Mouse (Mus musculus): ENCODE results near the gene Rnf222.
A peak's percentile ranks its signal among the peaks of the same experiment; 100 is the strongest.

Rnf222 gene

DNA sequence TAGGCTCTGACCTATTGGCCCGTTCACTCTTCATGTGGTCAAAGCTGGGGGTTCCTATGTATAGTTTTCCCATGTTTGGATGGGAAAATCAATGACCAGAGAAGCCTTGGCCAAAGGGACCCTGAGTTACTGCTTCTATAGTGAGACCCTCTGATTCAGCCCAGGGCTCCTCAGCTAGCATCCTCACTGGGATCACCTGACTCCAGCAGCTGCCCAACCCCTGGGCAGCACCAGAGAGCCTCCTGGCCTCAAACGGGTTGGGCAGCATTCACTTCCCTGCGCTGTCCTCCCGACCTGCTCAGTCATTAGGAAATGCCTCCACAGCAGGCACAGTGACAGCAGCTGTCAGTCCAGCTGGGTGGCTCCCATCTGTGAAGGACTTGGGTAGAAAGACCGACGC is at the start of gene Rnf222:
Gene Rnf222, plus strand, starts transcription at position 301 of the 400 bp plus-strand sequence.
- ATAC-seq (ENCODE audit: low TSS enrichment), result no peak

DNA sequence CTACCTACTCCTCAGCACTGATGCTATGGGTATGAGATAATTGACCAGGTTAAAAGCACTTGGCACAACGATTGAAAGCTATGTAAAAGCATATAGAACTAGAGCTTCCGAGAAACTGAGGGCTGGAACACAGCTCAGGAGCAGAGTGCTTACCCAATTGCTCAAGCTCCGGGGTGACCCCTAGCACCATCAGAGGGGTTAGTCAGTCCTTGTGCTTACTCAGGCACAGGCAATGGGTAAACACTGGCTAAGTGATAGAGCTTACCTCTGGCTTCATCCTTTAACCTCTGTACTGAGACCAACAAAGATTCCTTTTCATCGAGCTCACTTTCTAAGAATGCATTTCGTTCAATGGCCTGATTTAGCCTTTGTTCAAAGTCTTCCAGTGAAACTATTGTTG is 48.7 kb upstream of the Rnf222 start:
- ATAC-seq (ENCODE audit: low TSS enrichment), result no peak

DNA sequence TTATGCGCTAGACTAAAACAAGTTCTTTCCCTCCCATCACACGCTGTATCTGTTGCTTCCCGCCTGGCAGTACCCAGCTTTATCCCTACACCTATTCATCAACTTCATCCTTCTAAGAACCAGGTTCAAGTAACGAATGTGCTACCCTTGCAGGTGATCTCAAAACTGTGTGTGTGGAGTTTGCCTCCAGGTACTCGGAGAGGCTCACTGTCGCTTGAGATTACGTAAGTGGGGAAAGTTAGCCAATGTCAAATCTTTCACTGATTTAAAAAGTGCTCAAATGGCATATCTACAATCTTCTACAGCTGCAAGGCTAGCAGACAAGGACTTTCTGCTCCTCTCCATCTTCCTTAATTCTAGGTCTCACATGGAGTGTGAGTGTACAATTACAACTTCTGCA is 37.5 kb upstream of the Rnf222 start:
- no peak for ATAC-seq (ENCODE audit: low TSS enrichment)

DNA sequence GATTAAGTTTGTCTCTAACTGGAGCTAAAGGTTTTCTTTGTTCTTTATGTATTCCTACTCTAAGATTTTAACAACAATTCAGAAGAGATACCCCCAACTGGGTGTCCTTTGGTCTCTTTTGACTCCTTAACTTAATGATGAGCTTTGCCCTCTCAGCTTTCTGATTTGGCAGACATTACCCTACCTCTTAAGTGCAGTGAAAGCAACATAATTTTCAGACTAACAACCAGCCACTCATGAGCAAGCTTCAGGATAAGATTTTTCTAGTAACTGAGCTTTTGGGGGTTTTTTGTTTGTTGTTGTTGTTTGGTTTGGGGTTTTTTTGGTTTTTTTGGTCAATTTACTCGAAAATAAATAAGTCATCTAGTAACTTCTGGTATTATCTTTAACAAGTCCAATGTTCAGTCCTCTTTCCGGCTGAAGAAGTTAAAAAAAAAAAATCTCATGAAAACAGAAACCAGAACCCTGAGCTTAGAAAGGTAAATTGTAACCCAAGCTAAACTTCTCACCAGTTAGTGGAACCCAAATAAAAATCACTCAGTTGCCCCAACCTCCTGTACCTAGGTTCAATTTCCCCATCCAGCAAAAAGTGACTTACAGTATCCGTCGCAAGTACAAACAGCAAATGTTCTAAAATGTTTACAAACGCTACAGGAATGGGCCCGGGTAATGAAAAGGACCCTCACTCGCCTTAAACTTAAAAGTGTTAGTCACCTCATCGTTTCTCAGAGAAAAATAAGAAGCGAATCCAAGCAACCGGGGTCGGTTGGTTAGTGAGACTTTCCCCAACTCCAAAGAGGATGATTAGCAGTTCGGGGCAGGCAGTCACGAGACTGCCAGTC is 36.5 kb upstream of the Rnf222 start:
- ATAC-seq (ENCODE audit: low TSS enrichment), result no peak

DNA sequence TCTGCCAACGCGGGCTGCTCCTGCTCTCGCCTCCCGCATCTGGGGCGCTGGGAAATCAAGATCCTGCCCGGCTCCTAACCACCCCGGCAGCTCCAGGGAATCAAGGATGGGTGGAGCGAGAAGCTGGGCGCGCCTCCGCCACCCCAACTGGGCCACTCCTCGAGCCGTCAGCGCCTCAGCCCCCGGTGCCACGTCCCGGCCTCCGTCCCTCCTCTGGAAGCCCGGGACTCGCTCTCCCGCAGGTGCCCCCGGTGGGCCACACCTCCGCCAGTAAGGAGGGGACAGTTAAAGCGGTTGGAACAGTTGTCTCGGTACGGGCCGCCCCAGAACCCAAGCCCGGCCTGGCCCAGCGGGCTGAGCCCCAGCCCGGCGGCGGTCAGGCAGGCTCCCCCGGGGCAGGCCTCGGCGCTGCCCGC is 35.9 kb upstream of the Rnf222 start:
- ATAC-seq (ENCODE audit: low TSS enrichment), result peak; percentile 67

DNA sequence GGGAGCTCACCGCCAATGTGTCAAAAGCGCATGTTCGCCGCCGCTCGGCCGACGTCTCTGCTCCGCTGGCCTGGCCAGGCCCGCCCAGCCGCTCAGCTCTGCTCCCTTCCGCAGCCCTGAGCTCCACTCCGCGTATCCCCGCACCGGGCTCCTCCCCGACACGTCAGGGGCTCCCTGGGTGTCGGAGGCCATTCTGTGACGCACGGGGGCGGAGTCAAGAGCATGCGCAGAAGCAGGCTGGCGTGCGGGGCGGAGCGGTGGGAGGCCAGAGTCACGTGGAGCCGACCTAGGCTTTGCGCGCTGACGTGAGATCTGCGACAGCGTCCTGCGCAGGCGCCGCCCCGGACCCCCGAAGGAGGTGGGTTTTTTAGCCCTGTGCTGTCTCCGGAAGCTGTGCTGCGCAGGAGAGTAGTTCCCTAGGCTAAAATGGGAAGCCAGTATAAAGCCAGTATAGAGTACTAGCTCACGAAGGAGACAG is 35.4 kb upstream of the Rnf222 start:
- peak; percentile 96 for ATAC-seq (ENCODE audit: low TSS enrichment)

DNA sequence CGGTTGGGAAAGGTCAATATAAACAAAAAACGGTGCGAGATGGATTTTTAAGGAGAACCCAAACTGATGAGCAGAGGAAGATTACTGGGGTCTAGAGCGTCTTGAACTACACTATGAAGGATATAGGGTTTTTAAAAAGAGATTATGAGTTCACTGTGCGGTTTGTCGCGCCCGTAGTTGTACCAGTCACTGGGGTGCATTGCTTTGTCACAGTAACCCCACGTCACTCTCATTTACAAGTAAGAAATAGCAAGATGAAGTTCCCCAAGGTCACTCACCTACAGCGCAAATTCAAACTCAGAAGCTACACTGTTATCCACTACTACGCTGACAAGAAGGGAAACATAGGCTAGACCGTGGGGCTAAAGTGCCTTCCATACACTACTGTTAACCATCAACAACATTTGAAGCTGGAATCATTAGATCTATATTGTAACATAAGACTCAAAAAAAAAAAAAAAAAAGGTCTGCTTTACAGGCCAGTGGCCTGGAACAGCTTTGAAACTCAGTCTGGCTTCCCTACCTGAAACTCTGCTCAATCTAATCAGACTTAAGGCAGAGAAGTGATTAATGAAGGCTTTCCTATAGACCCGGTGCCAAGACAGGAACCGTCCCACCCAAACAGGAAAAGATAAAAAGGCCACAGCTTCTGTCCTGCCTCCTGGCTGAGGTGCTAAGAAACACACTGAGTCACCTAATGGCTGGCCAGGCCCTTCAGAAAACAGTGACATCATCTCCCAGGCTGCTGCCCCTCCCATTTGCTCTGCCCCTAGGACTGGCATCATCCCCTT is 34.5 kb upstream of the Rnf222 start:
- ATAC-seq (ENCODE audit: low TSS enrichment), result no peak

DNA sequence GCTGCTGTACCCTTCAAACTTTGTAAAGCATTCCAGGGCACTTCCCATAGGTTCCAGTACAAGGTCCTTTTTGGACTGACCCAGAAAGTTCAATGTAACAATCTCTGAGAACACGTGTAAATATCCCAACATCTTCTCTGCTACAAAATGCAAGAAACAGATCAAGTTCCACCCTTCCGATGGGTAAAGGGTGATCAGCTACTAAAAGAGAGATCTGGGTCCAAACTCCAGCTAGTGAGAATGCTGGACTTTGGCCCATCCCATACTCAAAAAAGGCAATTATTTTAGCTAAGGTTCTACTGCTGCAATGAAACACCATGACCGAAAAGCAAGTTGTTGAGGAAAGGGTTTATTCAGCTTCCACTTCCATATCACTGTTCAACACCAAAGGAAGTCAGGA is 33.7 kb upstream of the Rnf222 start:
- no peak for ATAC-seq (ENCODE audit: low TSS enrichment)

DNA sequence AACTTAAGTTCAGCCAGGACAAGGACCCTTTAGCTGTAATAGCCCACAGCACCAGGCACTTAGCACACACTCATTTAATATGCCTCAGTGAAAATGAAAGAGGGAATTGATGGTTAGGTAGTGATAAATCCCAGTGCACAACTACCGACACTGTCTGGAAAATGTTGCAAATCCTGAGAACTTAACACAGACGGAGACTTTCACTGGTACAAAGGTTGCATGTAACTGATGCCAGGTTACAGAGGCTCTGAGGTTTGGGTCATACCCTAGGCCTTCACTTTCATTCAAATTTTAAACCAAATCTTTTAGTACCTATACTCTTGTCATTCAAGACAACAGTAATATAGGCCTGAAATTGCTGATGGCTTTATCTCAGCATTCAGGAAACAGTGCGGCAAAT is 31.0 kb upstream of the Rnf222 start:
- no peak for ATAC-seq (ENCODE audit: low TSS enrichment)

DNA sequence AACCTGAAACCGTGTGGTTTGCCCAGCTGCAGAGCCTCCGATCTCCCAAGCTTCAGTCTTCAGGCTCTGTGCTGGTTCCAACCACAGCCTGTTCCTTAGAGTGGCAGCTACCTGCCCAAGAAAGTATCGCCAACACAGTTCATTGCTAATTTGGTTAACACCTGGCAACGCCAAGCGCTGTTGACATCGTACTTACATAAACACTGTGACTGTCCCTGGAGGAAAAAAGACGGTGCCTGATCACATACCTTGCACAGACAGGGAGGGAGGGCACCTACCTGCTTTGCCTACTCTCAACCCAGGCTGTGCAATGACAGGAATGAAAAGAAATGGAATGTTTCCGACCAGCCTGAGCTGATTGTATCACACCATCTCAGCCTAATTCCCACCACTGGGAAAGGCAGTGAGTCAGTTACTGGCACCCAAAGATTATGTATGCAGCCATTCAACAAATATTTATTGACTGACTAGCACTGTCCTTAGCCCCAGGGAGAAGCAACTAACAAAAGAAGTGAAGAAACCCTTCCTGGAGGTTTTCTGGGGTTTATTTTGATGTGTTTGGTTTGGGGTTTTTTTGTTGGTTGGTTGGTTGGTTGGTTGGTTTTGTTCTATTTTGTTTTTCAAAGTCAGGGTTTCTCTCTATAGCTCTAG is 28.3 kb upstream of the Rnf222 start:
- ATAC-seq (ENCODE audit: low TSS enrichment), result no peak

DNA sequence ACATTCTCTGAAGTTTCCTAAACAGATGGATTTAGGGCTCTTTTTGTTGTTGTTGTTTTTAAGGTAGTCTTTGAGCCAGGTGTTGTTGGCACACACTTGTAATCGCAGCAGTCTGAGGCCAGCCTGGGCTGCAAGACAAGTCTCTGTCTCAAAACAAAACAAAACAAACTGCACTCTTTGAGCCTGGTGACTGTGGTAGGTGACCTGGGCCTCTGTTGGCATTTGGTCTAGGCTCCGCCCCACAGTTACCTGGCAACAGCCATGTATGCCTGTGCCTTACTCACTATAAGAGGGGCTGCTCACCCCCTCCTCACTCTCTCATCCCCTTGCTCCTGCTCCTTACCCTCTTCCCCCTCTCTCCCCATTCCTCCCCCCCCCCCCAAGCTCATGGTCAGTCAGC is 26.1 kb upstream of the Rnf222 start:
- no peak for ATAC-seq (ENCODE audit: low TSS enrichment)

DNA sequence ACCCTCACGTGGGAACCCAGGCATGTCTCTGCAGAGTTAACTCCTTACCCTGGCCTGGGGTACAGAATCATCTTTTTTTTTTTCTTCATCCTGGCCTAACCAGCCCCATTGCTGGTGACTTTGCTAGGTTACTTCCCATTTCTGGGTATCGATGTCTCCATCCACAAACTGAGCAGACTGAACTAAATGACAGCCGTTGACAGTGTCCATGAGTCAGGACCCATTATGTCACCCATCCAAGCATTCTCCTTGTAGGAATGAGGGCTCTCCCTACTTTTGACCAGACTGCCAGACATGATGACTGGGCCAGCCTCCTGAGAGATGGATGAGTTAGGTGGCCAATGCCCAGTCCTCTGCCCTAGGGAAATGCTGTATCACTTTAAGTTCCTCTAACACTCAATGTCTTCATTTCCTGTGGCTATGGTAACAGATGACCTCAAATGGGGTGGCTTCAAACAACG is 24.7 kb upstream of the Rnf222 start:
- no peak for ATAC-seq (ENCODE audit: low TSS enrichment)

DNA sequence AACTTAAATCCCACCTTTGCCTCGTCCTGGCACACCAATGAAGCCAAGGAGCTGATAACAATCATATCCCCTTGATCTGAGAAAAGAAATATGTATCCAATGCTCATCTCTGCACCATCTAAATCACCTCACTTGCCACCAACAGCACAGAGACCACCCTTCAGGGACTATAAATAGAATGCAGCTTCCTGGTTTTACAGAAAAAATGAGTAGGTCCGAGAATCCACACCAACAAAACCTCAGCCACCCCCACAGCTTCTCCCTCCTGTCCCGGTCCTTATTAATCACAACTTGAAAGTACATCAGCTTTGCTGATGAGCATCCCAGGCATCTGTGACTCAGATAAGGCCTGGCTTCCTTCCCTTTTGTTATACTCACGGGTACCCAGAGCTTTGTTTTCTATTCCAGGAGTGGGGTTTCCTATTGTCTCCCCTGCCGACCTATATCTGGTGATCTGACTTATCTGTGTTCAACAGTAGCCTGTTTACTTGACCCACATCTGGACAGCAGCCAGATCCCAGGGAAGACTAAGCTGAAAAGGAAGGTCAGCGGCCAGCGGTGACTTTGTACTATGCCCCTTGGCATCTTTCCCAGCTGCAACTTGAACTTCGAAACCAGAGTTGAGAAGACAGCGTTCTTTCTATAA is 23.7 kb upstream of the Rnf222 start:
- ATAC-seq (ENCODE audit: low TSS enrichment), result no peak

DNA sequence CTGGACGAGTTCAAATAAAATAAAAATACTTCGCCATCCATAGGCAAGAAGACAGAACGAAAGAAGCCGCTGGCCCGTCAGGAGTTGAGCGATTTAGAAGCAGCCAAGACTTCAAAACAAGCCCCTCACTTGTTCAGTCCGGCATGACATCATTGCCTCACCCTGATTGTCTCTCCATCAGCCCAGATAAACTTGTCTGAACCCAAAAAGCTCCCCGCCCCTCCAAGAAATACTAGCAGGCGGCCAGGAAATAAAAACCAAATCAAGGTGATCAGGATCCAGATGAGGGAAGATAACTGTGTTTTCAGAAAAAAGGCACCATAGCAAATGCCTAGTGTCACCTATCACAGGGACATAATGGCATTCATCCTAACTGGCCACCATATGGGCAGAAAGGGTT is 17.1 kb upstream of the Rnf222 start:
- ATAC-seq (ENCODE audit: low TSS enrichment), result no peak

DNA sequence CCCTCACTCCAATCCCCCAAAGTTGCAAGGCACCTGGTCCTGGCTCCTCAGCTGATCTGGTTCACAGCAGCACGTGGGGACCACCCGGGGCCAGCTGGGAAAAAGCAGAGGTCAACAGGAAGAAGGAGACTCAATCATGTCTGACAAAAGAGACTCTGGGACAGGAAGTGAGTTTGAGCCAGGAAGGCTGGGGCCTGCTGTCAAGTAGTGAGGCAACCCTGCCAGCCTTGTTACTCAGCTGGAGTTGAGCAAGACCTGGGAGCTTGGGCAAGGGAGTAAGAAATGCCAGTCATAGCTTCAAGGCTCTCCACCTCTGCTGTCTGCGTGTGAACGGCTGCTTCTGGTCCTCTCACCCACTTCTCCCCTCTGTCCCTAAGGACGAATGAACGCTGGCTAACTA is 16.6 kb upstream of the Rnf222 start, which contains the start of gene Ndel1:
Gene Ndel1, minus strand, starts transcription at position 111 of the 400 bp plus-strand sequence.
- no peak for ATAC-seq (ENCODE audit: low TSS enrichment)

DNA sequence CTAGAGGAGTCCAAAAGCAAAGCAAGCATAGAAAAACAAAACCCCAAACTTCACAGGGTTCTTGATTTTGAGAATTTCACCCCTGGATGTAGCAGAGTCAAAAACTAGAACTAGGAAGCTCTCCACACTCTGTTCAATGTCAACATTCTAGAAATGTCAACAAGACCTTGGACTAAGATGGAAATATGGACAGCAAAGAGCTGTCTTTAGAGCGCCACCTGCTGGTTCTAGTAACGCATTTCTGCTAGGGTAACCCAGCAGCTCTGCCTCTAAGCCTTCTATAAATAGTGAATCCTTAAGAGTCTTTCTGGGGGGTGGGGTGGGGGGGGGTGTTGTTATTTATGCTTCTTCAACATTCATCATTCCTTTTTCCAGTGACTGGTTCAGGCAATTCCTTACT is 13.5 kb upstream of the Rnf222 start:
- no peak for ATAC-seq (ENCODE audit: low TSS enrichment)

DNA sequence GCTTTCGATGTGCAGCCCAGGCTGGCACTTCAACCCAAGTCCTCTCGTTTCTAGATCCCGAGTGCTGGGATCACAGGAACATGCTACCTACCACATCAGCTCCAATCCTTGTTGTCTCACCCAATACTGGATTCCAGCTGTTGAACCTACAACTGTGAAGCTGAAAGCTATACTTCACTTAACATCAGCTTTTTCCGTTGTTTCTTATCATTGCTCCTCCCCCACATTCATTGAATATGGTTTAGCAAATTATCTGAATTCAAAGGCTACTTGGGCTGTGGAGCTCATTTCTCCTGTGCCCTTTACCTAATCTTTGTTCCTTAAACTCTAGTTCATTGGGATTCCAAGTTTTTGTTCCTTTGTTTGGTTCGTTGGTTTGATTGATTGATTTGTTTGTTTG is 9.5 kb upstream of the Rnf222 start:
- ATAC-seq (ENCODE audit: low TSS enrichment), result no peak

DNA sequence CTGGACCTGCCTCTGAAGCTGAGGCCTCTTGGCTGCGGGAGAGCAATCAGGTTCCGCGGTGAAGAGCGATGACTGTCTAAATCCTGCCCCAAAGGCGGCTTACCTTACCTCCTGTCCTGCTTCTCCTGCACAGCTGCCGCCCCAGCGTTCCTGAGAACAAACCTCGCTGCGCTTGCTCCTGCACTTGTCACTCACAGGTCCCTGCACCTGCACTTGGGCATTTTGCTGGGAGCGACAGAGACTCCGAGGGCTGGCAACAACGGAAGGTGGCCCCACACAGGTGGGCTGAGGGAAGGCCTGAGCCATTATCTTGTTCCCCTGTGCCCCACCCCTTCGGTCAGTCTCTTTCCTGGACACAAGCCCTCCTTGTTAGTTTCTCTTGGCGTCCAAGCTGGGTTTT is 6.2 kb upstream of the Rnf222 start:
- ATAC-seq (ENCODE audit: low TSS enrichment), result no peak

DNA sequence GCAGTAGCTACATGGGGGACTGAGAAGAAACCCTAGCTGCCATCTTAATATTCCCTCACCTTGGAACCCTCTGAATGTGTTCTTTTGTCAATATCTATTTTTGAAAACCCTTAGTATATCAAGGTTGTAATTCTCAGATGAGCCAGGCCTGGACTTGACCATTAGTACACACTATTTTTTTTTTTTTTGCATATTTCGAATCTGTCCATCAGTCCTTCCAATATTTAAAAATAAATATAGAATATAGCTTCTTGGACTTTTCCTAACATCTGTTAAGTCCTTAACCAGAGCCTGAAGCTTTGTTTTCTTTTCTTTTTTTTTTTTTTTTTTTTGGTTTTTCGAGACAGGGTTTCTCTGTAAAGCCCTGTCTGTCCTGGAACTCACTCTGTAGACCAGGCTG is 4.5 kb upstream of the Rnf222 start:
- no peak for ATAC-seq (ENCODE audit: low TSS enrichment)

DNA sequence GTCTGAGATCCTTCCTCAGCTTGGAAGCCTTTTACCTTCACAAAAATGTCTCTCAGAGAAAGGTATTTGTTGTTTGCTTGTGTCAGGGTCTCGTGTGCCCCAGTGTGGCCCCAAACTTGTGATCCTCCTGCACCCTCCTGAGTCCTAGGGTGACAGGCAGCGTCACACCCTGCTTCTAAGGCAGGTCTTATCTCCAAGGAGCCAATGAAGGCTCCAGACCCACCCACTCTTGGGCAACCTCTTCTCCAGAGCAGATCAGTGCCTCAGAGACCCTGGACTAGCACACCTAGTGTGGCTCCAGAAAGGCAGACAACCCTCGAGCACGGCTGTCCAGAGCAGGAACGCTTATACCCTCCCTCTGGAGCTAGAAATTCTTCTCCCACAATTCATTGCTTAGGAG is 4.0 kb upstream of the Rnf222 start:
- ATAC-seq (ENCODE audit: low TSS enrichment), result no peak

DNA sequence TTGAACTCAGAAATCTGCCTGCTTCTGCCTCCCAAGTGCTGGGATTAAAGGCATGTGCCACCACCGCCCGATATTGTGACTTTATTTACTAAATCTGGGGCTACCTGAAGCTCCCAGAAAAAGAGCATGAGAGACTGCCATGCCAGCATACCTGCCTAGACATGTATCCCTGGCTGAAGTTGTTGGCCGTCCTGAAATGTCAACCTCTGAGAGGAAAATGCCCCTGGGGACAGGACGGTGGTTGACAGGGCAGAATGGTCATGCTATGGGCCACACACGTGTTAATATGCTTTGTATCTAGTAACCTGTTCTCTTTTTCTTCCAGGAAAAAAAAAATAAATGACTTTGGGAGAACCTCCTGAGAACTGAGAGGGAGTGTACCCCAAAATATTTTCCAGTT is 2.3 kb upstream of the Rnf222 start:
- no peak for ATAC-seq (ENCODE audit: low TSS enrichment)

DNA sequence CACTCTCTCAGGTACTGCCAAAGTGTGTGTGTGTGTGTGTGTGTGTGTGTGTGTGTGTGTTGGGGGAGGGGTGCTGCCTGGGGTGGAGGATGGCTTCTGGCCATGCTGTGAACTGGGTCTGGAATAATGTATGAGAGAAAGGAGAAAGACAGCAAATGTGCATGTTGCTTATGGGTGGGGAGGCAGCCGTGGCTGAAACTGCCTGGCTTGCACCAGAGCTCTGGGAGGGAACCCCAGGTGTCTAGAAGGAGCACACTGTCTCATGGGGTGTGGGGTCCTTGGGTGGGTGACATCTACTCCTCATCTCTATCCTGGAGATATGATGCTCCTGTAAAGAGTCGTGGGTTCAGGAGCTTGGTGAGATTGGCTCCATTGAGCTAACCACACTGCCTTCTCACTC is 300 bp downstream of the Rnf222 start:
- ATAC-seq (ENCODE audit: low TSS enrichment), result no peak
